Mouse (Mus musculus) brain, embryonic 14.5 days (tissue): Measurements from ENCODE around the gene AC124108.1. TPM values are rescaled to one million over a fixed set of nuclear protein-coding genes. Genes with fewer than 3 reads are reported as not detected.
A peak's percentile ranks its signal among the peaks of the same experiment; 100 is the strongest.

Experiments used
- DNase-seq: peaks from one replicate; pipeline ENCODE4 v3.0.0-alpha.2; 2011; ENCODE audit warnings: low read depth
- CTCF ChIP-seq: fragments of 200-500 bp; IDR thresholded peaks from 2 replicates; pipeline ENCODE4 v1.5.1; 2012; ENCODE audit warnings: inconsistent platforms, mild to moderate bottlenecking, moderate library complexity, borderline replicate concordance; ENCODE audit not compliant: insufficient read depth, insufficient read length; ENCODE audit errors: extremely low read depth
- POLR2A ChIP-seq: fragments of 200-500 bp; IDR thresholded peaks from 2 replicates; pipeline ENCODE4 v1.6.1; 2012; ENCODE audit warnings: mild to moderate bottlenecking, inconsistent platforms, borderline replicate concordance; ENCODE audit not compliant: poor library complexity, insufficient read depth, insufficient read length, severe bottlenecking; ENCODE audit errors: extremely low read depth
- polyA plus RNA-seq: library from polyadenylated mRNA; depleted of rRNA; stranded (reverse); fragments of >200 nt; gene quantifications from 2 replicates; pipeline ENCODE4 v1.2.3, GENCODE M21; 2012

The AC124108.1 gene
- polyA plus RNA-seq, 1 experiment: 21.7 TPM

DNA sequence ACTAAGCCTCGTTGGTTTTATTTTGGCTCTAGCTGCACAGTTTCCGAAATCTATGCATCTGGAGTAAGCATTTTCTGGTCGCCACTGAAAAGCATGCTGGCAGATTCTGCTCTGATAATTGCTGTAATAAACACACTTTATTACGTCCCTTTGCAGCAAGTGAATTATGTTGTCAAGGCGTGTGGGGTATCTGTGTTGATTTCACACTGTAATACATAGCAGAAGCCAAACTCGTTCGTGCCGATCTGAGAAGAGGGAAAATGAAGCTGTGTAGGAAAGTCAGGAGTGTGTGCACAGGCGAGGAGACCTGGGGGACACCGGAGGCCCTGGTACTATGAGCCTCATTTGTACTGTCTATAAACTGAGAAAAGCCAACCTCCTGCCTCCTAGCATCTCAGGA, 18.1 kb downstream of the AC124108.1 start:
- DNase-seq: peak; percentile 59
- TF ChIP-seq CTCF: no peak
- TF ChIP-seq POLR2A: no peak

DNA sequence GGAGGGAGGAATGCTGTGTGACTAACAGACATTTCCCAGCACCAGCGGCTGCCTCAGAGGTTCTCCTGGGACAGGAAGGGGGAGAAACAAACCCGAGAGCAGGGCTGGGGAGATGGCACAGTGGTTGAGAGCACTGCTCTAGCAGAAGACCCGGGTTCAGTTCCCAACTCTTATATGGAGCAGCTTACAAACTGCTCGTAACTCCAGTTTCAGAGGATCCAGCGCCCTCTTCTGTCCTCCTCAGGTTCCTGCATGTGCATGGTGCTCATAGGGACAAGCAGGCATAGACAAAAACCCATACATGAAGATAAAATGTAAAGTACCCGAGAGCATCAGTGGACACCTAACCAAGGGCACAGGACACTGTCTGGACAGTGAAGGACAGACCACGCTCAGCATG, 19.7 kb downstream of the AC124108.1 start:
- DNase-seq: peak; percentile 76
- TF ChIP-seq POLR2A (no peak), CTCF (peak; percentile 62; the same call in 1 of the 2 replicates)

DNA sequence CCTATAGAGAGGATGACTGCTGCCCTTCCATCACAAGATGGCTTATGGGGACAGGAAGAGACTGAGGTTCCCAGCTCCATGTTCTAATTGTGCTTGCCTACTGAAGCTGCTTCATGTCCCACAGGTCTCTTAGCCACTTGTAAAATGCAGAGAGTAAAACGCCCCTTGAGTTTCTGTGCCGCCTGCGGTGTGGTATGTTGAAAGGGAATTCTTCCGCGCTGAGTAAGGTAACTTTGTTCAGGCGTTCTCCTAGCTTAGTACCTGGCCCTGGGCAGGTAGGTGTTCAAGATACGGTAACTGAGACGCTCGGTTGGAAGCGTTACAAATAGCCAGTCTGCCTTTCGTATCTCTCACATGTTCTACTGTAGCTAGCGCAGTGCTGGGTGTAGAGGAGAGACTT, 20.4 kb downstream of the AC124108.1 start:
- TF ChIP-seq POLR2A (no peak), CTCF (no peak)
- no peak for DNase-seq

DNA sequence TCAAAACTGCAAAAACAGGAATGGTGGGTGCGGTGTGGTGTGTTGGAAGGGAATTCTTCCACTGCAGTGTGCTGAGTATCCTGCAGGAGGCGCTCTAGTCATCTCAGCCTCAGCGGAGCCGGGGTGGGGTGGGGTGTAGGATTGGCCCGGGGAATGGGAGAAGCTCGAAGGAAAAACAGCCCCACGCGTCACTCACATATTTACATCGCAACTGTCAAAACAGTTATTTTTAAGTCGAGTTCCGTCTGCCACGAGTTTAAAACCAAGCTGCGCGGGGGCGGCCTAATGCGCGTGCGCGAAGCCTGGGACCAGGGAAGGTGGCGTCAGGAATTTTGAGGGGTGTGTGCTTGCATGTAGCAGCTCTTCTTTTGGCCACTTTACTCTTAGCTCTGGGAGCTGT, 21.0 kb downstream of the AC124108.1 start:
- TF ChIP-seq CTCF: peak; percentile 85
- TF ChIP-seq POLR2A: no peak
- DNase-seq: peak; percentile 90

DNA sequence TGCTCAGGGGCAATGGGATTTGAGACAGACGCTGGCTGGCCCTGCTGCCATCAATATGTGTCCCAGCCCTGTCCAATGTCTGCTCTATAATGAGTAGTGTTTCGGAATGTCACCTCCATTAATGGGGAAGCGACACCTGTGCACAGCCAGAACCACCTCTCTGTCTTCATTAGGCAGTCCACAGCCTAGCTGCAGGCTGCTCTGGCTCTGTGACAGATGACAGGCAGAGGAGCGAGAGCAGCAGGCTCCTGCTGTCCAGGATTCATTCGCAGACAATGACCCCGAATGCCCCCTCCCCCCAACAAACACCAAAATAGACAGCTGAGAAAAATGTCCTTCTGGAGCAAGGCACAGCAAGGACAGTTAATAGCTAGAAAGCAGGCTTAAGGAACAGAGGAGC, 21.8 kb downstream of the AC124108.1 start:
- TF ChIP-seq CTCF (no peak), POLR2A (no peak)
- DNase-seq: peak; percentile 78

DNA sequence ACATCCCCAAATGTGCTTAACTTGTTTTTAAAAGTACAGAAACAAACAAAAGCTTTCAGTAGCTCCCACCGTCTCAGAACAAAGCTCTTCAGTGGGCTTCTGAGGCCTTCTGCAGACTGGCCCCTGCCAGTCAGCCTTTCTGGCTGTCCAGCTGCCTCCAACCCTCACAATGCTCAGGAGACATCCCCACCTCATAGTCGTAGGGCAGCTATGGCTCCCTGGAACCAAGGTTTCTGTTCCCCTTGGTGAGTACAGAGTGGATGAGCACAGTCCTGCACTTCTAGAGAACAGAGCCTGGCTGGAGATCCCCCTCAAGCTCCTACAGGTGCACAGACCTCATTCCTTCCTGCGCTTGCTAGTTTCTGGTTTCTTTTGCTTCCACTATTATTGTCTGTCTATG, 25.0 kb downstream of the AC124108.1 start:
- no peak for TF ChIP-seq CTCF
- no peak for TF ChIP-seq POLR2A

DNA sequence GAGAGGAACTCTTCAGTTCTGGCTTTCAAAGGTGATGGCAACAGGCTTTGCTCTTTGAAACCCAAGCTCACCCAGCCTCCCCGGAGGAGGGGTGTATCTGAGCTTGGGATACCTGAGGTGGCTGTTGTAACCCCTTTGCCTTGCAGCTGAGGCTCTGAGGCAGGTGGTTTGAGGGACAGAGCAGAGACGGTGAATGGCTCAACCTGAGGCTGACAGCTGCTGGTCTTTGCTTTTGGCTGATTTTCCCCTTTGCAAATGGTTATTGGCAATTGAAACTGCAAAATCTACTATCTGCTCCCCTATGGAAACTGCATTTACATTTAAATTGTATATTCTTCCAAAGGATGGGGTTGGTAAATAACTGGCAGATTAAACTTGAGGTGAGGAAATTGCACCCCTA, 30.4 kb downstream of the AC124108.1 start:
- DNase-seq: peak; percentile 60

More for the DNA sequence above, 25.0 kb downstream of the AC124108.1 start:
- no peak for DNase-seq

DNA sequence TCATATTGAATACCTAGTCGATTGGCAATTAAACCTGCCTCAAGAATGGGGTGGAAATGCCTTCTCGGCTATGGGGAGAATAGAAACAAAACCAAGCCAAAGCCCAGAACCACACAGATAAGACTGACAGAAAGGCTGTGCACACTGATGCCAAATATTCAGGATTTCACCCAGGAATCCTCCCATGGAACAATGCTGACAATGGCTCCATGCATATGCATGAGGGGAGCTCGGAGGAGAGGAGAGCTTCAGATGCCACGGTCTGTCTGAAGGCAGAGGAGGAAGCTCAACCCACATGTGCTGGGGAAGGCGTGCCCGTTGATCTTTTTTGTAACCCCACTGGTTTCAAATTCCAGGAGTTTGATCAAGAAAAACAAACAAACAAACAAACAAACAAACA, 30.9 kb downstream of the AC124108.1 start:
- no peak for TF ChIP-seq CTCF
- no peak for TF ChIP-seq POLR2A
- DNase-seq: peak; percentile 90

More for the DNA sequence above, 30.4 kb downstream of the AC124108.1 start:
- TF ChIP-seq POLR2A: no peak
- no peak for TF ChIP-seq CTCF

DNA sequence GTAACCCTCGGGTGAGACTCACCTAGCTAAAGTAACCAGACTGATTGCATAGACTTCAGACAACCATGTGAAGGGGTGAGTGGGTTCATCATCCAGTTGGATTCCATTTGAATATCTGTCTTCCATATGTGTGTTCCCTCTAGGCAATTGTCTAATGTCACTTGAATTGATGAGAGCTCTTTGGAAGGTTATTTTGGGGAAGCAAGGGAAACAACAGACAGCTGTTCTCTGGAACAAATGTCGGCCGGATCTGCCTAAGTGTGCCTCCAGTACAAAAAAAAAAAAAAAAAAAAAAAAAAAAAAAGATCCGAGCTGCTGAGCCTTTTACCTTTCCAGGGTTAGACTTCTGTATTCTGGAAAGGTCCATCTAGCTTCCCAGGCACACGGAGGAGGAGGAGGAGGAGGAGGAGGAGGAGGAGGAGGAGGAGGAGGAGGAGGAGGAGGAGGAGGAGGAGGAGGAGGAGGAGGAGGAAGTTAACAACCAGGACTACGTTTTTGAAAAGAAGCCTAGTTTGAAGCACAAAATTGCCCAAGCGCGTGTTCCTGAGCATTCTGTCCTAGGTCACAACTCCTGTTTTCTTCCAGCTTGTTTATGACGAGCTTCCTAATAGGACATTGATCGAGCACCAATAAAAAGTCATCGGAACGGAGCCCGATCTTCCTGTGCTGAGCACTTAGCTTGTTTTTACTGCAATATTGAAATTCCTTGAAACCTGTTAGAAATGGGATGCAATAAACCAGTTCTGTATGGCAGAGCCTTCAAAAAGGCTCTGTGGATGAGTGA, 35.2 kb downstream of the AC124108.1 start:
- DNase-seq: no peak
- TF ChIP-seq POLR2A: no peak
- no peak for TF ChIP-seq CTCF

DNA sequence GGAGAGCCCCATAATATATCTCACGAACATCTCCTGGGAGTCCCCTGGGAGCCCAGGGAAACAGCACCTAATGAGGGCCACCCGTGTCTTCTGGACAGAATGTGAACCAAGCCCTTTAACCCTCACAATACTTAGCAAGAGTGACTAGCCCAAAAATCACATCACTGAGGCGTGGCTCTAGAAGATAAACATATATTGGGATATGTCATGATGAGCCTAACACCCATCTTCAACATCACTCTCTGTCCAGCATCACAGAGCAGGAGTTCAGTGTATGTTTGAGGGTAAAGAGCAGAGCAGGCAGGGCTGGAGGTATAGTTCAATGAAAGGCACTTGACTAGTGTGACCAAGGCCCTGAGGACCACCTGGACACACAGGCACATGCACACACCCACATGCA, 38.4 kb downstream of the AC124108.1 start, which contains the start of gene Gm10188:
Gene Gm10188, minus strand, starts transcription at position 101 of the 400 bp plus-strand sequence.
- TF ChIP-seq CTCF (no peak), POLR2A (no peak)
- DNase-seq: no peak

DNA sequence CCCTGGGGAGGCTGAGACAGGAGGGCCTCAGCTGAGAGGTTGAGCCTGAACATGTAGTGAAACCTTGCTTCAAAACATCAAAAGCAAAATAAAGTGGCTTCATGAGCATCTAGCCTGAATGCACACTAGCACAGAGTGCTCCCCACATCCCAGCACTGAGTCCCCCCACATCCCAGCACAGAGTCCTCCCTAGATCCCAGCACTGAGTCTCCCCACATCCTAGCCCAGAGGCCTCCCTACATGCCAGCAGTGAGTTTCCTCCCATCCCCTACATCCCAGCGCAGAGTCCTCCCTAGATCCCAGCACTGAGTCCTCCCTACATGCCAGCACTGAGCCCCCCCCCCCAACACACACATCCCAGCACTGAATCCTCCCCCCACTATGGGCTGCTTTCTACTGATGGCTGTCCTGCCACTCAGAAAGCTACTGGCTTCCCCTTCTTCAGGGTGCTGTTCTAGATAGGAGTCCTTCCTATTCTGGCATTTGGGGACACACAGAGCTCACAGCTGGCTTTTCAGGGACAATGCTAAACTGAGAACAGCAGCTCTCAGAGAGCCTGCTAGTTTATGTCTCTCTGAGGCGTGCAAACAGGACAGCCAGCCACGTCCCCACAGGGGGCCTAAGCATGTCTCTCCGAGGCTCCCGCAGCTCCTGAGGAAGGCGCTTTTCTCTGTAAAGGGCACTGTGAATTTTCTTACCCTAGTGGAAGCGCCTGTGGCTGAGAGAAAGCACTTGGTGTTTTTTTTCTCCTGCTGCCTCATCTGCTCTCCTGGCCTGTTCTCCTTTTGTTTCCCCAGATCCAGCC, 40.4 kb downstream of the AC124108.1 start:
- no peak for TF ChIP-seq POLR2A
- peak; percentile 47 for DNase-seq

DNA sequence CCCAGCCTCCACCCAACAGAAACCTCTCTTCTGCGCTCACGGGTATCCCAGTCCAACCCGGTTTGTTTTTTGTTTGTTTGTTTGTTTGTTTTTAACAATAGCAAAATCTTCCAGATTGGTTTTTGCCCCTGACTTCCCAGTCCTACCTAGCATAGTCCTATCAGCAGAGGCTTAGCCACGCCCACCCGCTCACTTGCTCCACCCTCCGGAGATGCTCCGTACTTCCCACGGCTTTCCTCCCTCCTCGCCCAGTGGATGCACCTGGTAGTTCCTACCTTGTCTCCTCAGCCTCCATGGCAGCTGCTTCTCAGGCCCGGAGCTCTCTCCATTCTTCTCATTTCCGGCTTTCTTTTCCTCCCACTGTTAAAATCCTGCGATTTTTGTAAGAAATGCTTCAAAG, 42.3 kb downstream of the AC124108.1 start:
- DNase-seq: peak; percentile 63
- TF ChIP-seq CTCF (peak; percentile 60), POLR2A (no peak)
